Mouse (Mus musculus) left cerebral cortex, adult 8-10 months (tissue): ENCODE measurements at regions not wholly inside any gene's neighbourhood (a gene's known extent, or its start where the extent isn't known, plus 50 kb on each side); places are given as distances from the start of the nearest gene placed in this dataset.
"Not testable (repeated sequence)": the region's sequence is repeated elsewhere in the genome, so short reads cannot be mapped to it uniquely, and the experiment has no call there.

Source experiments
- DNase-seq, 2 experiments: peaks; one replicate each; pipeline ENCODE4 v3.0.0; 2022; ENCODE audit warnings: low spot score in 2 of 2

DNA sequence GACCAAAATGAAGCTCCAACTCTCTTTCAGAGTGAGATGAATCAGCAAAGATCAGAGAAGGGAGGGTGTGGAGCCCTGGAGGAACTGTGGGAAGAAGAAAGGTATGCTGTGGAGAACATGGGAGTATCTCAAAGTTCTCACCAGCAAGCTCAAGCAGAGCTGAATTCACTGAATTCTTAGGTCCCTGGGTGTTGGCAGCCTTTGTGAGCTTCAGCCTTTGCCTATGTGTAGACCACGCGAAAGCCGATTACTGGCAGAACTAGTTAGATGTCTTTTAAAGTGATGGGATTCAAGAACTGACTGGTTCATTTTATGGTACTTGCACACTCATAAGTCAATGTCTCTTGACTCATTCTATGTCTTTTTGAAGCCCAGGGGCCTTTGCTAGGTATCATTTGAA lies 491.2 kb upstream of the Hsf2 start:
- no peak for DNase-seq

DNA sequence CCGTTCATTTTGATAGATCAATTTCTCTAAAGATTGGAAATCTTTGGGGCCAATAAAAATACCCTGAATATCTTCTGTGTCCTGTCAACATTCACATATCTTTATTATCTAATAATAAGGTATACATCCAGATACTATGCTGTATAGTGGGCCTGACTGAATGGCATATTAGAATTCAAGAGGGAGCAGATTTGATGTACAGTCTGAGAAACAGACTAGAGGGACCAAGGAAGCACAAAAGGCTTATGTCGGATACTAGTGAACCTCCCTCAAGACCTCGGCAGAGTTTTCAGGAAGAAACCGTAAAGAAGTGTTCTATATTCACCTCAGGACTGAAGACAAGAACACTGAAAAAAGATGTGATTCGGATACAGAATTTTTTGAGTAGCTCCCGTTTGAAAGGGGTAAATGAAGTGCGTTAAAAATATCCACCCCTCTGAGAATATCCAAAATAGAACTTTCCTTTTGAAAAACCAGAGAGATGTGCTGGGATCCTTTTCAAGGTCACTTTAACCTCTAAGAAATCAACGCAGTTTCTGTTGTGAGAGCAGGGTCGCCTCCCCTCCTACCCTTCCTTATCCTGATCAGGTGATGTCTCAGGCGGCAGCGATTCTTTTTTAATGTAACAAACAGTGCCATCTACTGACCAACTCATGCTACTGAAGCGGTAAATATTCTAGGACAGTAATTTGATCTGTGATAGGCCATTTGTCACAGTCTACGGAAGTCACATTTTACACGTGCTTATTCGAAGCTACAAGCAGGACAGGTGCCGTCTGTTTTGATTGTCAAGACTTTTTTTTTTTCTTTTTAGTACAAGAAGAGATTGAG lies 485.1 kb upstream of the Hsf2 start:
- peak; percentile 14 for DNase-seq

DNA sequence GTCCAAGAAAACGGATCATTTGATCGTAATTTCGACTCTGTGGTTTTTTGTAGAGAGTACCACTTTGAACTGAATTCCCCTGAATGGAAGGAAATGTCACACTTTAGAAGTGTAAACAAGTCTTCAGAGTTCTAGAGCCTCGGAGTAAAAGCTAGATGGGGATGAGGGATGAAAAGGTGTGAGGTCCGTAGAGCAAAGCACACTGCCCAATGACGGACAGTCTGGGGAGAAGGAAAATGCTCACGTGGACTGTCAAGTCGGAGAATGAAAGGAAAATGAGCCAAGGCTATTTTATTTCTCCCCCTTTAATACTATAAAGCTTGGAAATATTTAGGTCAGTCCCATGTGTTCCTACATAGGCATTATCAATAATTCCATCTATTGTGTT lies 484.5 kb upstream of the Hsf2 start:
- DNase-seq, result no peak

DNA sequence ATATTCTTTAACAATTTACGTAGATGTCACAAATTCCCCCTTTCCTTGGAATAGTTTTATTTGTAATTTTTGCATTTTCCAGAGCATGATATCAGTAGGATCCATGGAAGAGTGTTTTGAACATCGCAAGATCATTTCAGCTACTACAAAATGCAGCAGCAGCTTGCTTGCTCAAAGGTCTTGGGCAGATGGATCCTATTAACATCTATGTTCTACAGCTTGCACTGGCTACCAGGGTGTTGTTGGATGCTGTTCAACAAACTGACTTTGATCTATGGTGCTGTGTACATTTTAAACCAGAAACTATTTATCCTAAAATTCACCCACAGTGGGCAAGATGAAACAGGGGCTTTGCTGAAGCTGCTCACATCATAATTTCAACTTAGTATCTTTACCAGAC lies 448.5 kb upstream of the Hsf2 start:
- DNase-seq, result no peak

DNA sequence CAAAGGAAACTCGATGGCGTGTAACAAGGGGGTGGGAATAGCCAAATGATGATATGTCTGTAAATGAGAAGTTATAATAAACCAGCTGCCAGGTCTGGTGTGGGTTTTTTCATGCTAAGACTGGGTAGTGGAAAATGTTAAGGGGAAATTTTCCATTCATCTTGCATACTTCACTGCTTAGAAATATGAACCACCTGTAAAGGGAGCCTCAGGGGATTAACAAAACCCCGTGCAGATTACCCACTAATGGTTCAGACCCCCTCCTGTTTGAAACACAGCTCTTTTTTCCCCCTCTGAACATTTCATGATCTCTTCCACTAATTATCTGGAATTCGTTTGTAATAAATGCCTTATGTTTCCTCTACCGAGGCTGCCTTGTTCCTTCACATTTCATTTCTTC lies 446.0 kb upstream of the Hsf2 start:
- no peak for DNase-seq

DNA sequence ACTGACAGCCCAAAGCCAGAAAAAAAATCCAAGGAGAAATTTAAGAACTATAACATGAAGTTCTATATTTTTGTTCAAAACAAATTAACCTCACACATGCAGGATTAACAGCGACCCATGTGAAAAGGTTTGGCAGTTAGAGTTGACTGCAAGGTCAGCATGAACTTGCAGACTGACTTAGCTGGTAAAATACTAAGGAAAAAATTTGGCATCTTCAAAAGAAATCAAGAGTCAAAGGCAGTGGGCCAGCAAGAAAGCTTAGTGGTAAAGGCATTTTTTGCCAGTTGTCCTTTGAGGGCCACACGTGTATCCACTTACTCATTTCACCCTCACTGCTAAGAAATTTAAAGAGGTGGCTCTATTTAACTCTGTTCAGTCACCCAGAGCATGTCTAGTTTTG lies 440.2 kb upstream of the Hsf2 start:
- DNase-seq, result no peak

DNA sequence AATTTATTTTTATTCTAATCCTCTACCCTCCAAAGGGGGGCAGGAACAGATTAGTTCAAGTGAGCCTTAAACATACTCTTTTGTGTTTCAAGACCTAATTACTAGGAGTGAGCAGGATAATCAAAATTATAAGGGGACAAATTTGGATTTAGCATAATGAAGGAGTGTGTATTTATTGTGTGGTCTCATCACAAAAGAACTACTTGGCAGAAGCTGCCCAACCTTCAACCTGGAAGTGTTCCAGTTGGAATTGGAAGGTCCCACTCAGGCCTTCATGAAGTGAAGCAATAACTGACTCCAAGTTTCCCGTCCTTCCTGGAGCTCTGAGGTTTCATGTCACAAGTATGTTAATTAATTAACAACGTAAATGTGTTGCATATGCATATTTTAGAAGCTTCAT lies 439.3 kb upstream of the Hsf2 start:
- DNase-seq, result no peak

DNA sequence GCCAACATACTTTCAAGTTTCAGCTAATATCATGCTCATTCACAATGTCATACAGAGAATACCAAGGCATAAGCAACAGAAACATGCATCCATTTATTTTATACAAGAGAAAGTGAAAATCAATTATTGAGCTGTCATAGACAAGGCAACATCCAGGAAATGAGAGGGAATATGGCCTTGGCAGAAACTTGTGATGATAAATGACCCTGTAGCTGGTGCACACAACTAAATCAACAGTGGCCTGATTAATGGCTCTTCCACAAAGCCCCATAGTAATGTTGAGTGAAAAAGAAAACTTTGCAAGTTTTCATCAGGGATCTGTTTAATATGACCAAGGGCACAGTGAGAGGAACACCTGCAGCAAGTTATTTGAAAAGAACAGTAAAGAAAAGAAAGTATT lies 438.5 kb upstream of the Hsf2 start:
- DNase-seq, result no peak

DNA sequence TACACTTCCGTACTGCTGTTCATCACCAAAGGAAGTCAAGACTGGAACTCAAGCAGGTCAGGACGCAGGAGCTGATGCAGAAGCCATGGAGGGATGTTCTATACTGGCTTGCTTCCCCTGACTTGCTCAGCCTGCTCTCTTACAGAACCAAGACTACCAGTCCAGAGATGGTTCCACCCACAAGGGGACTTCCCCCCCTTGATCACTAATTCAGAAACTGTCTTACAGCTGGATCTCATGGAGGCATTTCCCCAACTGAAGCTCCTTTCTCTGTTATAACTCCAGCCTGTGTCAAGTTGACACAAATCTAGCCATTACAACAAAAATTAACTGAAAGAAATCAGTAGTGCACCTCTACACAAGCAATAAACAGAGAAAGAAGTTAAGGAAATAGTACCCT lies 432.8 kb upstream of the Hsf2 start:
- DNase-seq, result not testable (repeated sequence)

DNA sequence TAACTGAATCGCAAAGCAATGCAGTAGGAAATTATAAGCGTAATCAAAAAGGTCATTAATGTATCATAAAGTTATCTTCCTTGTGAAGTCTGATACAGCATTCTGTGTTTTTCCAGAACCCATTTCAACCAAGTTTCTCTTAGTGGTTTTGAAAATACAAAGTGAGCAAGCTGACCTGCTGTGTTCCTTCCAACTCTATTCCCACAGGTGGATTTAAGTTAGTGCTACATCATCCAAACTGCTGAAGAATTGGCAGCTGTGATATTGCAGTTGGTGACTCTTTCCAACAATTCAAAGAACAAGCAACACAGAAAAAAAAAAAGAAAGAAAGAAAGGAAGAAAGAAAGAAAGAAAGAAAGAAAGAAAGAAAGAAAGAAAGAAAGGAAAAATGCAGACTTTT lies 396.1 kb upstream of the Hsf2 start:
- DNase-seq, result no peak

DNA sequence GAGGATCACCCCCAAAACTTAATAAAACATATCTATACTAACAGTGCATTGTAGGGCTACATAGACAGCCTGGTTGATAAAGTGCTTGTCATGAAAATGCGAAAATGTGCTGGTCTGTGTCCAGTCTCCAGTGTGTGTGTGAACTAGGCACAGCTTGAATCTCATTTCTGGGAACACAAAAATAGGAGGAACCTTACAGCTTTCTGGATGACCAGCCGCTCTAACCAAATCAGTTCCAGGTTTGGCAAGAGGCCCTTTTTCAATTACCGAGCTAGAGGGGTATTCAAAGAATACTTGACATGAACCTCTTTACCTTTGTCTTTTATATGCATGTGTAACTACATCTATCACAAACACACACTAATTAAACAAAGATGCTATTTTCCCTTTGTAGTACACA lies 390.3 kb upstream of the Hsf2 start:
- no peak for DNase-seq

DNA sequence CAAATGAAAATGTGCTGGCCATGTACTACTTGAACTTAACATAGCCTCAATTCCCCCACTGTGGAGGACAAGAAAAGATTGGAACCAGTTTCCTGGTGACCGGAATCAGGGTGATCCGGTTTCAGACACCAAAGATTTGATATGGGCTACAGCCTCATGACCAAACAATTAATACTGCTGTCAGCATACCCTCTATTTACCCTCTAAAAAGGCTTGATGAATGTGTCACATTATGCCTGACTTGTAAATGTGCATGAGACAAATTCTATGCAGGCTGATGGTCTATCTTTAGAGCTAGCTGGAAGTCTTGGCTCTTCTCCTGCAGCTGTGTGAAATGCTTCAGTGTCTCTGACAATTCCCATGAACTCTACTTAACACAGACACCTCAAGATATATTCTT lies 372.8 kb upstream of the Hsf2 start:
- DNase-seq, result no peak

DNA sequence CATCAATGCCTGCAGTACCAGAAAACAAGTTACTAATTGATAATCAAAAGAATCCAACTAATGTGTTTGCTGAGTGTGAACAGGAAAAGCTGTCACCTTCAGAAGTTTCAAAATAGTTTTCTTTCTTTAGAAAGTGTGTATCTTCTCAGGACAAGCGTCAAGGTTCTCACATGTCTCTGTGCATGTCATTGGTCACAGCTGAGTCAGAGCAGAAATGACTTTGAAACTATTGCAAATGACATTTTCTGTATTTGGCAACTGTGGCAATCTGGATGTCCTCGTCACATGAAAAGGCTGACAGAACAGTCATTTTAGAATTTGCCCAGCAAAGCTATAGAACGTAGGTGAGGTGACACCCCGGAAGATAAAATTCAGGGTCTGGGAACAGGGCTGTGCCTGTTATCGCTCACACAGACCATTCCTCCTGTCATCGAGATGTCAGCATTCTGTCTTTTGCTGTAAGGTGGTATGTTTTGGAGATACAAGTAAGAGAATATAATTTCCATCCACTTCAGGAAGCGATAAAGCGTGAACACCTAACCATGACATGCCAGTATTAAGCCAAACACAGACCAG lies 371.4 kb upstream of the Hsf2 start:
- no peak for DNase-seq

DNA sequence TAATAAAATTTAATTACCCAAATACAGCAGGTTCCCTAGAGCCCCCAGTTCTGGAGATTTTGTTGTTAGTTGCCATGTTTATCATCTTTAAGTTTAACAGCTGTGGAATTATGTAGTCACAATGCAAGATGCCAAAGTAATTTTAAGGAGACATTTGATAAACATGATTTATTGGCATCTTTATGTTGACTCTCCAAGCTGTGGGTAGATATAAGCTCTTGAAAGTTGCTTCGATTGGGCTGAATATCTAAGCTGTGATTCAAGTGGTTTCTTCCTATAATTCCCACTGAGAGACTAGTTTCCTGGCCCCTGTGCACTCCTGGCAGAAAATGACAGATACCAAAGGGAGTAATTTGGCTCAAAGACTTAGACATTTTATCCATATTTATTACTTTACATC lies 364.7 kb upstream of the Hsf2 start:
- no peak for DNase-seq

DNA sequence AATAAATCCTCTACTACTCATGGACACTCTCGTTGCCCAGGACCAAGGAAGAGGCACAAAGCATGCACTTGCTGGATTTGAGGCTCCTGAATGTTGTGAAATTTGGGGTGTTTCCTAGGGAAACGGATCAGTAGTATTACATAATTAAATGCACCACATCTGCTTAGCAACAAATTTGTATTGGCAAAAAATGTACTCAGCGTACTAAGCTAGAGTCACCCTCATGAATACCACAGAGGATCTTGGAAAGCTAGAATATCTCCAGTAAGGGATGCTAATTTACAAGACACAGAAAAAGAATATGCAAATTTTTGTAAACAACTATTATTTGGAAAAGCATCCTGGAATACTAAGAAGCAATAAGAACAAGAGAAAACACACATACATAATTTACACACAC lies 359.0 kb upstream of the Hsf2 start:
- no peak for DNase-seq

DNA sequence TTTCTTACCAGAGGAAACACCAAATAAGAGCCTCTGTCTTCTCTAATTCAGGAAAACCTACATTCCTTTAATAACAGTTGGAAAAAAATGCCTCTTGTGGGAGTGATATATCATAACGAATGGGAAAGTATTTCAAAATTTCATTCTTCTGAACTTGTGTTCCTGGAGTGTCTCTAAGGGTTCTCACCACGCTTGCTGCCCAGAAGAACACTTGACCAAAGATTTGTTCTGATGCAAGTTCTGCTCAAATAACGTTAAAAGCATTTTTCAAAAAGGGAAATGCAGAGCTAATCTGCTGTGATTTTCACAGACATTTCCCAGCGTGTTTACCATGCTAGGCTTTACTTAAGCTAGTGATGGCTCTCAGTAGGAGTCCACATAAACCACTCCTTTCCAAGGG lies 329.8 kb upstream of the Hsf2 start:
- DNase-seq, result no peak

DNA sequence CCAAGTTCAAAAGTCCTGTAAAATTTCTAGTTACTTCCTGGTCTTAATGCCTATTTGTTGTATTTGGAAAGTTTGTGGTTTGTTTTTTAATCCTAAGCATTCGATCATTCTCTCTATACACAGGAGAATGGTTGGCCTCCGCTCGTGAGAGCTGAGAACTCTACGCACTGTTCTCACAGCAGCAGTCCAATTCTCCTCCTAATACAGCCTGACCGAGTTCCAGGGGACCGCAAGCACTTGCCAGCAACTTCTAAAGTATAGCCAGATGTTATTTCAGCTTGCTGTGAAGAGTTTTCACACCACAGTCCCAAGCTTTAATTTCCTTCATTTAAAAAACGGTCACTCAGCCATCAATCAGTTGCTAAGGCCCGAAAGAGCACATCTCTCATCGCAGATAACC lies 329.3 kb upstream of the Hsf2 start:
- no peak for DNase-seq

DNA sequence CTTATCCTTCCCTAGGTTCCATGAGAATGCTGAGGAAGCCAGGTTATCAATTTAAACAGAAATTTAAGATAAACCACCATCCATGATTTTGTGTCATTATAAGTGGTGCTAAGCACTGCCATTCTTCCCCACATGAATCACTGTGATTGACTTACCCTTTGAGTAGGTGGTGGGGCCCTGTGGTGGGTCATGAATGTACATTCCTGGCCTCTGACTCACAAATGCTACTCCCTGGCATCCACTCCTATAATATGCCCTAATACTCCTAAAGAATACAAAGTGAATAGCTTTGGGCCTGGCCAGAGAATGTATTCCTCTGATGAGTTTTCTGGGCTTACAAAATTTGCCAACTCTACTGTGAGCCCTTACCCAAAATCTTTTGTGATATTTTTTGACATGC lies 325.6 kb upstream of the Hsf2 start:
- DNase-seq, result no peak

DNA sequence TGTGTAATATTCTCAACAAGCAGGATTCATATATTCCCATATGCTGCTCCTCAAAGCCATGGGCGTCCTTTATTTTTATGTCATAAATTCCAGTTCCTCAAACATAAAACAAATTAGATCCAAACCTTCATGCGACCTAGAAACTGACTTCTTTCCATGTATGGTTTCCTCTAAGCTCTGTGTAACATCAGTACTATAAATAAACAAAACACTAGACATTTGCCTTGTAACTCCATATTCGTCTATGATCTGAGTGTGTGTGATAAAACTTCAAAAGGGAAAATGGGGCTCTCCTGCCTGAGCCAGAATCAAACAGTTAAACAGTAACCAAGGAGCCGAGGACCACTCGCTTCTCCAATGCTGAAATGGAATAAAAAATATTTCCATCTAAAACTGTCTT lies 322.8 kb upstream of the Hsf2 start:
- no peak for DNase-seq

DNA sequence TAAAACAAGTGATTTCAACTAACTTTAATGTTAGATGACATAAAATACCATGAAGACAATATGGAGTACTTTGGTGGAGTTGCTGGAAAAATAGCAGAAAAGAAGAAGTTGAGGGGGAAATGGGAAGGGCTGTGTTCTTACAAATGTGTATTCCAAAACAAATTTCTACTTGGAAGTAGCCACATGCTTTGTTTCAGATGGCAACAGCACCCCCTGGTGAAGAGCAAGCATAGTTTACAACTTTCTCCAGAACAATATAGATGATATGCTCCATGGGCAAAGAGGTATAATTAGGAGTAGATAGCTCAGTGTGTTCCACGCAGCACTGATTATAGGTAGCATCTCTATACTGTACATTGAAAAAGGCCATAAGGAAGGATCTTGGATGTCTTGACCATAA lies 302.6 kb upstream of the Hsf2 start:
- no peak for DNase-seq

DNA sequence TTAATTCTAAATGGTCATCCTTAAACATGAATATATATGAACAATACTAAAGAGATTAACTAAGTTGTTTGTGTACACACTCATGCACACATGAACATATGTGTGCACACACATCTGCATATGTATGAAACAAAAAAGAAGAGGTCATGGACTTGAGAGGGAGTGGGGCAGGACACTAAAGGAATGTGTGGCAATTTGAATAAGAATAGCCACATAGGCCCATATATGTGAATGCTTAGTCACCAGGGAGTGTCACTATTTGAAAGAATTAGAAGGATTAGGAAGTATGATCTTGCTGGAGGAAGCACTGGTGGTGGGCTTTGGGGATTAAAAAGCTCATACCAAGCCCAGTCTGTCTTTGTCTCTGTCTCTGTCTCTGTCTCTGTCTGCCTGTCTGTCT lies 275.5 kb upstream of the Hsf2 start:
- no peak for DNase-seq

DNA sequence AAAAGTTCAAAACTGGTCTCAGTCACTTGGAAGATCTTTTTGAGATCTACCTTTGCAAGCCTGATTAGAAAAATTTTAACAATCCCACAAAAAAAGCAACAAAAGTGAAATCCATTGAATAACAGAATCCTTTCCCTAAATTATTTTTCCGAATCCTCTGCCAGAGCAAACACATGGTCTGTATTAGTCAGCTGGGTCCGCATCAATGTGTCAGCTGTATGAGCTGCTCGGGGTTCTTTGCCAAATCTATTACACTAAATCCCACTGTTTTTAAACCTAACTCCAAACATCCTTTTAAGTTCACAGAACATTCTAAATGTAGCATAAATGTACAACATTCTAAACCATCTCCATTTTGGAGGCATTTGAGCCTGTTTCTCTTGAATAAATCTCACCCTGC lies 255.1 kb upstream of the Hsf2 start:
- DNase-seq, result no peak

DNA sequence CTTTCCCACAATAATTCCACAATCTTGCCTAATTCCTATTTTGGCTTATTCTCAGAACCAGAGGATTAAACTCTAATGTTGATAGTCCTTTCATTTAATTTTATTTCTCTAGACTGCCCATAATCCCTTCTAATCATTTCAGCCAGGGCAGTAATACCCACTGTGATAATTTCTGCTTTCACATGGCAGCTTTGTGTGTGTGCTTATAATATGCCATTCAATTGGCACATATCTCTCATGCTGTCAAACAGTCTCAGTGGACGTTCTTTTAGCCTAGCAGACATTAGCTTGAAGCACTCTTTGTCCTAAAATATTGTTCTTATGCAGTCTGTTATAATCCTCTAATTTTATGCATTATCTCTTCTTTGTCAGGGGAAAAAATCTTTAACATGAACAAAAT lies 205.0 kb upstream of the Hsf2 start:
- no peak for DNase-seq

DNA sequence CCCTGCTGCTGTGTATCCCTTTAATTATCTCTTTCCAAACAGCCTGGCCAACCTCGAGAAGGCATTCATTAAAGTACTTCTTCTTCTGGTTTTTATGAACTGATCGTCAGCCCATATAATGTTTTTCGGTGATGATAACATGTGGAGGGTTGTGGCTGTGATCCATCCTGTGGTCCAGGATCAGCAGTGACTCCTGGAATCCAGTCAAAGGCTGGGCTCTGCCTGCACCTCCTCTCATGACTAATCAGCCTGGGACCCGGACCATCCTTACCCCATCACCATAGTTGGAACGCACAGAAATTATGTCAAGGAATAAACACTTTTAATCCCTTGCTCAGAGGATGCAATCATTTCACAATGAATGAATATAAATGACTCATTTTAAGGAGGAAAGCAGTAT lies 203.3 kb upstream of the Hsf2 start:
- DNase-seq, result no peak
